Mouse (Mus musculus) layer of hippocampus, adult 8-10 months (tissue): Measurements from ENCODE around the gene Tprkb. TPM values are rescaled to one million over a fixed set of nuclear protein-coding genes. Genes with fewer than 3 reads are reported as not detected.
"Not testable (repeated sequence)": the region's sequence is repeated elsewhere in the genome, so short reads cannot be mapped to it uniquely, and the experiment has no call there.

ENCODE experiments used
- DNase-seq, 2 experiments: peaks; one replicate each; pipeline ENCODE4 v3.0.0; 2022; ENCODE audit warnings: low spot score in 2 of 2
- total RNA-seq, 4 experiments: library from RNA; stranded (reverse); gene quantifications; 2 replicates each; pipeline ENCODE4 v1.2.4; 2022

Tprkb gene
- total RNA-seq, 4 experiments from 2014 or later: 65.5 to 103 (median 79.0) TPM

DNA sequence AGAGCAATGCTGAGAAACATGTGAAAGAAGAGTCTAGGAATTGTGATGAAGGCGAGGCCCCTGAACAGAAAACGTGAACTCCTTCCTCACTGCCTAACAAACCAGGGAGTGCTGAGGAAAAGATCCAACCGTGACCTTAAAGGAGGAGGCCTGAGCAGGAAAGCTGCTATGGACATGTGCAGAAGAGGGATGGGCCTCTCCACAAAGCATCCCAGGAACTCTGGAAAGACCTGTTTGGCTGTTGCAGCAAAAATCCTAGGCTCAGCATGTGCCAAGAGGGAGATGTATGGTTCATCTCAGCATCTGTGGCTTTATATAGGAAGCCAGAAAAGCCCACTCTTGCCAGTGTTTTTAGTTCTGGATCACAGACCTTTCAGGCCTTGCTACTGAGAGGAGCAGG, 61.0 kb downstream of the Tprkb start:
- no peak for DNase-seq

DNA sequence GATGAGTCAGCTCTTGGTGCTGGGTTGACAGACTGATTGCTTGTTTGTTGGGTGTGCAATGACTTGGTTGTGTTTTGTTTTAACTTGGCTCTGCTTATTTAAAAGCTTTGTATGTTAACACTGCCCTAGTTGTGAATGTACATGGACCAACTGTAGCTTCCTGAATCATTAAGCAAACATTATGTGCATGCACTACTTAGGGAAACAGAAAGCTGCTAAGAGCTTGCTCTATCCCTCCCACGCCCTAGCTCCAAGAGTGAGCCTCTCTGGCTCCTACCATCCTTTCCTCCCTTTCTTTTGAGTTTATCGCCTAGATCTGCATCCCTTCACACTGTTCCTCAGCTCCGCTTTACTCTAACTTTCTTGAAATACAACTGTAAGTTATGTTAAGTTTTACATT, 61.7 kb downstream of the Tprkb start:
- no peak for DNase-seq

DNA sequence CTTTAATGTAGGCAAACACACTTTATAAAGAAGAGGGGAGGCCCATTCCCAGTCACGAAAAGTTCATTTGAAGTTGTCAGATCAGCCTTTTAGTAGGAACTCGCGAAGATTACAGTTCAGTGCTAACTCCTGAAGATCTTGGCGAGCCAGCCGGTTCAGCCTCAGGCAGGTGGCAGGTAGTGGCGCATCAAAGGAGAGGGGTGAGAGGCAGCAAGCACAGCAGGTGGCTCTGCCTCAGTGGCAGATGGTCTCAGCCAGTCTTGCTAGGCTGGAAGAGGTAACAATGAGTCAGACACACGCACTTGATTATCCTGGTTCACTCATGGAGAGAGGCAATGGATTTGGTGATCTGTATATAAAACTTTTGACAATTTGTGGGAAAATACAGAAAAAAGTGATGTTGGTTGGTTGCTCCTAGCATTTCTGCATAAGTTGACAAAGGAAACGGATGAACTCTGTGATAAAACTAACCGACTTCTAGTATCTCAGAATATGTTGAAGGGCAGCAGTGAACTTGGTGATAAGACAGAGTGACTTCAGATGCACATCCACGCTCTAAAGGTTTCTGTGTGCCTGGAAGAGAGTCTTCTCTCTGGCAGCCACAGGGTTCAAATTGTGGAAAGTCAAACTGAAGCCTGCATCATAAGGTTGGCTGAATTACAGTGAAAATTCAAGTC, 63.4 kb downstream of the Tprkb start:
- DNase-seq: no peak

DNA sequence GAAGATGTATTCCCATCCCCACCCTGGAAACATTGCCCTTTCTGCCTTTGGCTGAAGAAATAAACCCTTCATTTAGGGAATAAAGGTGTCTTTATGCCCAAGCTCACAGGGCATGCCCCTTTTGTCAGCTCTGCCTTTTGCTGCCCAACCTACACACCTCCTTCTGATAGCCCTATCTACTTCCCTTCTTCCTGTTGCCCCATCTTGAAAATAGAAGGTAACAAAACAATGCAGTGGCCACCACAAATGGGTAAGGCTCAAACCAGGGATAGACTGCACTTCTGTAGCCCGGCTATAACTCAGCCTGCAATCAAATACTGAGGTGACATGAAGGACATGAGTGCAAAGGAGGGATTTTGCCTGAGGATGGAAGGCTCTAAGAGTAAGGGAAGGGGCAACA, 64.1 kb downstream of the Tprkb start:
- DNase-seq: no peak

DNA sequence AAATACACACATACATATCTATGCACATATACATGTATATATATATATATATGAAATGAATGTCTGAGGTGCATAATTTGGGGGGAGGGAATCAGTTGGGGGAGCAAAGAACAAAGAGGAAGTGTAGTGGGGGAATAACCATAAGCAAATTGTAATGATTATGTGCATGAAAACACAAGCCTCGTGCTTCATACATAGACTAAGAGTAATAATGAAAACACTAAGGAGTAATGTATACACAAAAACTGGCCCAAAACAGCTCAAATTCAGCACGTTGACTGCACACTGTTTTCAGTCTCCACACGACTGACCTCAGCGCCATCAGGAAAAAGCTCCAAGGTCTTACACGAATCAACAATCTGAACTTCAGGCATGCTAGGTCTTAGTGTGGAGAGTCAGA, 64.6 kb downstream of the Tprkb start:
- DNase-seq: no peak

DNA sequence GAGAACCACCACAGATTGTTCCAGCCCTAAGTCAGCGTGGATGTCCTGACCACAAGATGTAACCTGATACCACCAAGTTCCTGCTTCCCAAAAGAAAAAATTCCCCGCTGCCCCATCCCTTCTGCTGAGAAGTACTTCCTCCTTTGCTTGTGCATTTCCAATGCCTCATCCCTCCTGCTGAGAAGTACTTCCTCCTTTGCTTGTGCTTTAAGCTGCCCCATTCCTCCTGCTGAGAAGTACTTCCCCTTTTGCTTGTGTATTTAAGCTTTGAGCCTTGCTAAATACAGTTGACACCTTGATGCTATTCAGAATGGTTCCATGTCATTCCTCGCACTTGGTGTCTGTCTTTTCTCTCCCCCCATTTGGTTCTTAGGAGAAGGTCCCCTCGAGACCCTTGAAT, 67.1 kb downstream of the Tprkb start:
- DNase-seq: not testable (repeated sequence)

Other genes with a start within 250 kb of the Tprkb start
- 1 to 10 TPM; 4.1 to 5.6 (median 4.7) TPM for gene Nat8f7, start 198.7 kb upstream of the Tprkb start, total RNA-seq
- 1 to 10 TPM; 2.8 to 4.6 (median 3.5) TPM for gene Nat8f3, start 146.1 kb upstream of the Tprkb start, total RNA-seq
- gene Nat8f6, start 90.9 kb upstream of the Tprkb start, total RNA-seq: 1 to 10 TPM in 3 of 4 experiments, under 1 TPM in 1; 0.56 to 3.3 (median 2.6) TPM
- gene Nat8f5, start 90.9 kb upstream of the Tprkb start, total RNA-seq: 10 to 100 TPM in 1 of 4 experiments, 1 to 10 TPM in 3; 6.3 to 10.0 (median 7.3) TPM
- gene Nat8, start 79.8 kb upstream of the Tprkb start, total RNA-seq: 1 to 10 TPM; 4.1 to 7.1 (median 4.9) TPM
- 1 to 10 TPM; 2.7 to 4.0 (median 3.3) TPM for gene Nat8f2, start 42.7 kb upstream of the Tprkb start, total RNA-seq
- 1 to 10 TPM; 6.0 to 10.0 (median 8.9) TPM for gene Nat8f4, start 7.0 kb upstream of the Tprkb start, total RNA-seq
- 10 to 100 TPM; 22.5 to 35.0 (median 27.1) TPM for gene Nat8f1, start 3.8 kb downstream of the Tprkb start, total RNA-seq
- gene Dusp11, start 49.8 kb downstream of the Tprkb start, total RNA-seq: 100 to 1,000 TPM in 1 of 4 experiments, 10 to 100 TPM in 3; 67.2 to 128 (median 86.1) TPM
- not detected for gene Figla, start 104.3 kb downstream of the Tprkb start, total RNA-seq
- 100 to 1,000 TPM; 231 to 268 (median 258) TPM for gene Add2, start 116.8 kb downstream of the Tprkb start, total RNA-seq